Mouse (Mus musculus) intestine, embryonic 16.5 days (tissue): ENCODE measurements around the gene Trim54. TPM values are rescaled to one million over a fixed set of nuclear protein-coding genes. Genes with fewer than 3 reads are reported as not detected.

Experiments
- ATAC-seq: fragments of 200-750 bp; cut with Nextera tagmentation; 2 replicates; pipeline ENCODE4 v1.8.0; 2017; ENCODE audit warnings: moderate TSS enrichment, moderate library complexity
- H3K27ac ChIP-seq: fragments of 300-500 bp; sonication (generic); 2 replicates; pipeline ENCODE4 v1.5.1; 2014; ENCODE audit warnings: mild to moderate bottlenecking, low read length
- H3K27me3 ChIP-seq: fragments of 300-500 bp; sonication (generic); replicated peaks from 2 replicates; pipeline ENCODE4 v1.6.1; 2014; ENCODE audit warnings: low read length, control low read depth, mixed read lengths; ENCODE audit not compliant: control insufficient read depth, insufficient read depth
- H3K36me3 ChIP-seq: fragments of 300-500 bp; sonication (generic); 2 replicates; pipeline ENCODE4 v1.6.1; 2014; ENCODE audit warnings: low read length, control low read depth; ENCODE audit not compliant: control insufficient read depth, insufficient read depth
- H3K4me1 ChIP-seq: fragments of 300-500 bp; sonication (generic); 2 replicates; pipeline ENCODE4 v1.6.1; 2014; ENCODE audit warnings: low read length, control low read depth, mixed read lengths; ENCODE audit not compliant: control insufficient read depth, insufficient read depth
- H3K4me2 ChIP-seq: fragments of 300-500 bp; sonication (generic); 2 replicates; pipeline ENCODE4 v1.6.1; 2014; ENCODE audit warnings: low read depth, low read length, control low read depth
- H3K4me3 ChIP-seq: fragments of 300-500 bp; sonication (generic); 2 replicates; pipeline ENCODE4 v1.5.1; 2014; ENCODE audit warnings: mild to moderate bottlenecking, low read length
- H3K9ac ChIP-seq: fragments of 300-500 bp; sonication (generic); 2 replicates; pipeline ENCODE4 v1.6.1; 2014; ENCODE audit warnings: low read depth, low read length
- H3K9me3 ChIP-seq: fragments of 300-500 bp; sonication (generic); 2 replicates; pipeline ENCODE4 v1.6.1; 2016; ENCODE audit warnings: low read length, control low read depth; ENCODE audit not compliant: control insufficient read depth
- WGBS: fragments of 180-500 bp; shearing (Covaris S2); extraction: QIAGEN DNeasy Blood & Tissue Kit; methylation state at CpG from one replicate; pipeline ENCODE4 v1.1.7; 2014; 5-methylcytosine and 5-hydroxymethylcytosine counted together
- polyA plus RNA-seq: library from polyadenylated mRNA; unstranded; fragments of >200 nt; fragmentation: Nextera tagmentation; extraction: Ambion mirVana; gene quantifications from 2 replicates; pipeline ENCODE4 v1.2.1, GENCODE M21; 2015

Trim54 gene
- polyA plus RNA-seq = not detected in 2 replicates

- H3K36me3 ChIP-seq = no peaks in the 10 kb centered on the region
- no peaks in the 10 kb centered on the region for H3K4me1 ChIP-seq
- 28% methylated on average over 3 of the region's 3 CpGs for WGBS
- no peak within 1 kb of the TSS for H3K4me2 ChIP-seq
- H3K9ac ChIP-seq = no peak within 1 kb of the TSS
- H3K27ac ChIP-seq = no peak within 1 kb of the TSS
- H3K4me3 ChIP-seq = no peak within 1 kb of the TSS
- 0 out of 2 replicates have a peak, but pooled peaks cover 3% of the 10 kb centered on the region for H3K27me3 ChIP-seq
- ATAC-seq = no peak
- peaks cover 4% of the 10 kb centered on the region; the same call in 1 of the 2 replicates for H3K9me3 ChIP-seq
Measured at GRCm38 (mm10) chr5:31116354-31116753, at the start of gene Trim54. Gene Trim54, plus strand, starts transcription at chr5:31116712.

- H3K4me2 ChIP-seq = no peak overlapping the region
- H3K9ac ChIP-seq = no peak overlapping the region
- H3K4me3 ChIP-seq = no peak overlapping the region
- peaks cover 47% of the 10 kb centered on the region for H3K36me3 ChIP-seq
- no peaks in the 10 kb centered on the region for H3K27me3 ChIP-seq
- ATAC-seq = no peak
- H3K27ac ChIP-seq = no peak overlapping the region
- H3K4me1 ChIP-seq = no peaks in the 10 kb centered on the region
- no peaks in the 10 kb centered on the region for H3K9me3 ChIP-seq
- 94% methylated on average over 3 of the region's 3 CpGs for WGBS
Measured at GRCm38 (mm10) chr5:31069810-31070209, 46.7 kb upstream of the Trim54 start.

GRCm38 (mm10) chr5:31071059-31071458, 45.5 kb upstream of the Trim54 start:
- no peak overlapping the region for H3K4me3 ChIP-seq
- no peak overlapping the region for H3K9ac ChIP-seq
- ATAC-seq = no peak
- WGBS = 74% methylated on average over 2 of the region's 2 CpGs
- H3K27ac ChIP-seq = no peak overlapping the region
- peaks cover 58% of the 10 kb centered on the region for H3K36me3 ChIP-seq
- no peaks in the 10 kb centered on the region for H3K9me3 ChIP-seq
- H3K4me1 ChIP-seq = no peaks in the 10 kb centered on the region
- no peaks in the 10 kb centered on the region for H3K27me3 ChIP-seq
- no peak overlapping the region for H3K4me2 ChIP-seq

GRCm38 (mm10) chr5:31071821-31072220, 44.7 kb upstream of the Trim54 start:
- 94% methylated on average over 11 of the region's 11 CpGs for WGBS
- Histone ChIP-seq H3K36me3 (peaks cover 62% of the 10 kb centered on the region), H3K9ac (no peak overlapping the region)

GRCm38 (mm10) chr5:31073176-31073575, 43.3 kb upstream of the Trim54 start:
- Histone ChIP-seq H3K27me3 (no peaks in the 10 kb centered on the region), H3K9me3 (no peaks in the 10 kb centered on the region), H3K36me3 (peaks cover 69% of the 10 kb centered on the region), H3K4me3 (no peak overlapping the region), H3K27ac (no peak overlapping the region), H3K4me2 (no peak overlapping the region), H3K4me1 (no peaks in the 10 kb centered on the region), H3K9ac (no peak overlapping the region)
- WGBS = 93% methylated on average over 12 of the region's 12 CpGs
- no peak for ATAC-seq

More at GRCm38 (mm10) chr5:31071821-31072220, 44.7 kb upstream of the Trim54 start:
- no peaks in the 10 kb centered on the region for H3K4me1 ChIP-seq
- H3K27ac ChIP-seq = no peak overlapping the region
- H3K4me3 ChIP-seq = no peak overlapping the region
- no peak overlapping the region for H3K4me2 ChIP-seq
- H3K27me3 ChIP-seq = no peaks in the 10 kb centered on the region
- no peaks in the 10 kb centered on the region for H3K9me3 ChIP-seq
- ATAC-seq = no peak

- H3K9ac ChIP-seq = no peak overlapping the region
- no peak overlapping the region for H3K27ac ChIP-seq
- peaks cover 56% of the 10 kb centered on the region for H3K36me3 ChIP-seq
- no peaks in the 10 kb centered on the region for H3K4me1 ChIP-seq
- H3K9me3 ChIP-seq = no peaks in the 10 kb centered on the region
- no peaks in the 10 kb centered on the region for H3K27me3 ChIP-seq
- no peak for ATAC-seq
- H3K4me3 ChIP-seq = no peak overlapping the region
- WGBS = 84% methylated on average over 13 of the region's 13 CpGs
- no peak overlapping the region for H3K4me2 ChIP-seq
Measured at GRCm38 (mm10) chr5:31076346-31076745, 40.2 kb upstream of the Trim54 start.

GRCm38 (mm10) chr5:31080059-31080794, 36.3 kb upstream of the Trim54 start:
- H3K9me3 ChIP-seq = no peaks in the 10 kb centered on the region
- ATAC-seq = no peak
- no peak overlapping the region for H3K27ac ChIP-seq
- H3K27me3 ChIP-seq = no peaks in the 10 kb centered on the region
- no peak overlapping the region for H3K4me3 ChIP-seq
- H3K9ac ChIP-seq = no peak overlapping the region
- H3K4me2 ChIP-seq = no peak overlapping the region
- H3K36me3 ChIP-seq = peaks cover 32% of the 10 kb centered on the region
- H3K4me1 ChIP-seq = no peaks in the 10 kb centered on the region
- whole genome bisulfite sequencing = 75% methylated on average over 13 of the region's 13 CpGs

GRCm38 (mm10) chr5:31080795-31081164, 35.7 kb upstream of the Trim54 start:
- no peak for ATAC-seq
- 66% methylated on average over 3 of the region's 3 CpGs for WGBS

GRCm38 (mm10) chr5:31081386-31081785, 35.1 kb upstream of the Trim54 start:
- 0 out of 2 replicates have a peak, but pooled peaks cover 6% of the 10 kb centered on the region for H3K4me1 ChIP-seq
- no peaks in the 10 kb centered on the region for H3K9me3 ChIP-seq
- no peak overlapping the region for H3K4me3 ChIP-seq
- H3K4me2 ChIP-seq = no peak overlapping the region
- WGBS = 74% methylated on average over 3 of the region's 3 CpGs
- no peaks in the 10 kb centered on the region for H3K27me3 ChIP-seq
- no peak for ATAC-seq
- H3K36me3 ChIP-seq = peaks cover 21% of the 10 kb centered on the region
- no peak overlapping the region for H3K27ac ChIP-seq
- no peak overlapping the region for H3K9ac ChIP-seq

More at GRCm38 (mm10) chr5:31080795-31081164, 35.7 kb upstream of the Trim54 start:
- Histone ChIP-seq H3K9ac (no peak overlapping the region), H3K4me1 (0 out of 2 replicates have a peak, but pooled peaks cover 2% of the 10 kb centered on the region), H3K4me3 (no peak overlapping the region), H3K27me3 (no peaks in the 10 kb centered on the region), H3K9me3 (no peaks in the 10 kb centered on the region), H3K27ac (no peak overlapping the region), H3K36me3 (peaks cover 27% of the 10 kb centered on the region), H3K4me2 (no peak overlapping the region)
